Mouse (Mus musculus) lung, postnatal 10 days (tissue): Measurements from ENCODE around the gene Il6ra.

Experiments
- DNase-seq: peaks from one replicate; pipeline ENCODE4 v3.0.0; 2021

The Il6ra gene

GRCm38 (mm10) chr3:89912543-89913391, at the start of gene Il6ra:
Gene Il6ra, minus strand, starts transcription at chr3:89913196.
- peak; percentile 93 for DNase-seq

- DNase-seq, result peak; percentile 73
Observed at GRCm38 (mm10) chr3:89962059-89962750, 49.2 kb upstream of the Il6ra start.

GRCm38 (mm10) chr3:89961436-89961835, 48.4 kb upstream of the Il6ra start:
- DNase-seq, result no peak

- DNase-seq, result peak; percentile 95
Observed at GRCm38 (mm10) chr3:89960469-89960868, 47.5 kb upstream of the Il6ra start.

GRCm38 (mm10) chr3:89959435-89959834, 46.4 kb upstream of the Il6ra start:
- no peak for DNase-seq

- DNase-seq, result no peak
Observed at GRCm38 (mm10) chr3:89957880-89958279, 44.9 kb upstream of the Il6ra start.

GRCm38 (mm10) chr3:89956177-89956971, 43.4 kb upstream of the Il6ra start:
- DNase-seq, result no peak

GRCm38 (mm10) chr3:89953420-89953819, 40.4 kb upstream of the Il6ra start:
- DNase-seq, result peak; percentile 86

GRCm38 (mm10) chr3:89948655-89949054, 35.7 kb upstream of the Il6ra start:
- DNase-seq, result no peak

GRCm38 (mm10) chr3:89948021-89948420, 35.0 kb upstream of the Il6ra start:
- no peak for DNase-seq

- DNase-seq, result no peak
Observed at GRCm38 (mm10) chr3:89945026-89945425, 32.0 kb upstream of the Il6ra start.

GRCm38 (mm10) chr3:89942894-89943293, 29.9 kb upstream of the Il6ra start:
- DNase-seq, result no peak

- DNase-seq, result no peak
Observed at GRCm38 (mm10) chr3:89936495-89936894, 23.5 kb upstream of the Il6ra start.

- DNase-seq, result no peak
Observed at GRCm38 (mm10) chr3:89932925-89933324, 19.9 kb upstream of the Il6ra start.

GRCm38 (mm10) chr3:89928956-89929355, 16.0 kb upstream of the Il6ra start:
- DNase-seq, result no peak

GRCm38 (mm10) chr3:89926440-89926839, 13.4 kb upstream of the Il6ra start:
- DNase-seq, result no peak

GRCm38 (mm10) chr3:89920711-89921110, 7.7 kb upstream of the Il6ra start:
- DNase-seq, result no peak

- DNase-seq, result no peak
Observed at GRCm38 (mm10) chr3:89917408-89917807, 4.4 kb upstream of the Il6ra start.

- no peak for DNase-seq
Observed at GRCm38 (mm10) chr3:89916622-89917021, 3.6 kb upstream of the Il6ra start.

GRCm38 (mm10) chr3:89914700-89915099, 1.7 kb upstream of the Il6ra start:
- DNase-seq, result no peak

- DNase-seq, result no peak
Observed at GRCm38 (mm10) chr3:89912108-89912542, 871 bp downstream of the Il6ra start.

- peak; percentile 40 for DNase-seq
Observed at GRCm38 (mm10) chr3:89911207-89911606, 1.8 kb downstream of the Il6ra start.
